Mouse (Mus musculus): ENCODE results near the gene Uvrag.

The Uvrag gene

GRCm38 (mm10) chr7:98881887-98882286 lies 259.1 kb downstream of the Uvrag start:
- no peak for DNase-seq (ENCODE audit: low read depth)

GRCm38 (mm10) chr7:98879176-98879575 lies 261.8 kb downstream of the Uvrag start:
- no peak for DNase-seq (ENCODE audit: low read depth)

- DNase-seq (ENCODE audit: low read depth) = no peak
Measured at GRCm38 (mm10) chr7:98876119-98876518, 264.8 kb downstream of the Uvrag start.

DNA sequence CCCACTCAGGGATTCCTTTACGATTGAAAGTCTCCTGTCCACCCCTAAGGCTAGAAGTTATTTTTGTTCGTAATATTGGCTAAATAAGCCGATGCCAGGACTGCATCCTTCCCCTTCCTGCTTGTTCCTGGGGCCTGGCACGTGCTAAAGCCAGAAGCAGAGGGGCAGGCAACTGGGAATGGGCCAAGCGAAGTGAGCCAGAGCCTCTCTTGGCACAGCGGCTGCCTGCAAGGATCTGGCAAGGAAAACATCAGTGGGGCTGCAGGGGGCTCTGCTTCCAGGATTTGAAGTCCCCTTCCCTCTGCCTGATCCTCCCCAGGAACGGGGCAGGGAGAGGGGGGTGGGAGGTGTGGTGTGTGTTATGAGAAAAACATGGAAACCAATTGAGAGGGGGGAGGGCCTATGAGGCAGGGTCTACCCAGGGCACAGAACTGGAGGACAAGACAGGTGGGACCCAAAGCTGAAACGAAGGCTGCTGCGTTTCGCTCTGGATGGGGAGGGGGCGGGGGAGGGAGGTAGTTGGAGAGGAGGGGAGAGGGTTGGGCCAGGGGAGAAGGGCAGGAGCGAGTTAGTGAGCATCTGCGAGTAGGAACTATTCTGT lies 265.5 kb downstream of the Uvrag start:
- DNase-seq (ENCODE audit: low read depth) = no peak

GRCm38 (mm10) chr7:98874411-98874951 lies 266.5 kb downstream of the Uvrag start:
- DNase-seq (ENCODE audit: low read depth) = no peak

DNA sequence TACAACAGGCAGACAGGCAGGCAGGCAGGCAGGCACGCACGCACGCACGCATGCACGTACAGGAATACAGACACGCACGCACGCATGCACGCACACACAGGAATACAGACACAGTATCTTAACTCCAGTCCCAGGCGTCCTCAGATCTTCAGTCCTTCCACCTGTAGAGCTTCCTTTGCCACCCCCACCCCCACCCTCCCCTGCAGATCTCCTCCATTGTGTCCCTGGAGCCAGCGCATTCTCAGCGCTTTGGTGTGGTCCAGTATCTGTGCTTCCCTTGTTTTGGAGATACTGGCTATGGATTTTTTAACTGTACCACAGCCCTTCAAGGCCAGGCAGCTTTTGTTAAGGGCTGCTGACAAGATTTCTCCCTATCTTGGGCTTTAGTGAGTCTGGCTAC lies 267.6 kb downstream of the Uvrag start:
- DNase-seq (ENCODE audit: low read depth) = no peak

- no peak for DNase-seq (ENCODE audit: low read depth)
Measured at GRCm38 (mm10) chr7:98871882-98872281, 269.1 kb downstream of the Uvrag start.

GRCm38 (mm10) chr7:98870791-98871190 lies 270.1 kb downstream of the Uvrag start:
- no peak for DNase-seq (ENCODE audit: low read depth)

DNA sequence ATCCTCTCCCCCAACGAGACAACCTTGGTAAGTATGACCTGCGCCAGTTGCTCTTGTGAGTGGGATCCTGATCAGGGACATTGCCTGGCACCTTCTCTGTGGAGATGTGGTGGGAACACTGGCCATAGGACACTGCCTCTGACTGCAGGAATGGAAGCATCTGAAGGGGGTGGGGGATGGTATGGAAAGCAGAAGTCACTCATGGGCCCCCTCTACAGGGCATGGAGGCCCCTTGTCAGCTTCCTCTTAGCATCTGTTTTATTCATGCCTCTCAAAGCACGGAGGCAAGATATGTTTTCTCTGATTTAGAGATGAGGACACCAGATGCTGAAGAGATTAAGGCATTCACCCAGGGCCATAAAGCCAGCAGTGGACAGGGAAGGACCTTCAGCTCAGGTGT lies 271.9 kb downstream of the Uvrag start:
- no peak for DNase-seq (ENCODE audit: low read depth)

GRCm38 (mm10) chr7:98867794-98868150 lies 273.2 kb downstream of the Uvrag start:
- no peak for DNase-seq (ENCODE audit: low read depth)

GRCm38 (mm10) chr7:98867053-98867793 lies 273.7 kb downstream of the Uvrag start:
- DNase-seq (ENCODE audit: low read depth) = no peak

DNA sequence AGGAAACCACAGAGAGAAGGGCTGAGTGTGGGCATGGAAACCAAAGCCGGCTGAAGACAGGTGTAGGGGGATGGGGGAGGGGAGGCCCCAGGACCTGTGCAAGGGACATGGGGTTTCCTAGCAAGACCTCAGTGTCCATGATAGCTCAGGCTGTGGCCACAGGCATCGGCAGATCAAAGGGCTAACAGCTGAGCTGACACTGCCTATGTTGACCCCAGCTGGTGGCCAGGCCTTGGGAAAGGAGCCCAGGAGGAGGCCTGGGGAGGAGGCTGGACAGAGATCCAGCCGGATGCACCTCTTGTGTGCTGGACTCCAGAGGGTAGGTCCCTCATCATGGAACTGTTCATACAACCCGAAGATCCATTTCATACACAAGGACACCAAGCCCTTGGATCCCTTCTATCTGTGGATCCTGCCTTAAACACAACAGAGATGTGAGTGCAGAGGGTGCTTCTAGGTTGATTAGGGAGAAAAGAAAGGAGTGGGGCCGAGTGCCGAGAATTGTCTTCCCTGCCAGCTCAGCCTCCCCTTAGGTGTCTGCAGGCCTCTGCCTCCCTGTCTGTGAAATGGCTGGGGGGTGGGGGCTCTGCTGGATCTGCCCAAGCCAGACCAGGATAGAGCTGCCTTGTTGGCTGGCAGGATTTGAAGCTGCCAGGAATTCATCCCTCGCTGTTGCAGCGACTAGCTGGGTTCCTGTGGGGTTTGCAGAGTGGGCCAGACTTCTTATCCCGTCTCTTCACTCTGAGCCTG lies 276.8 kb downstream of the Uvrag start:
- DNase-seq (ENCODE audit: low read depth) = no peak

- DNase-seq (ENCODE audit: low read depth) = no peak
Measured at GRCm38 (mm10) chr7:98862994-98863393, 277.9 kb downstream of the Uvrag start.

DNA sequence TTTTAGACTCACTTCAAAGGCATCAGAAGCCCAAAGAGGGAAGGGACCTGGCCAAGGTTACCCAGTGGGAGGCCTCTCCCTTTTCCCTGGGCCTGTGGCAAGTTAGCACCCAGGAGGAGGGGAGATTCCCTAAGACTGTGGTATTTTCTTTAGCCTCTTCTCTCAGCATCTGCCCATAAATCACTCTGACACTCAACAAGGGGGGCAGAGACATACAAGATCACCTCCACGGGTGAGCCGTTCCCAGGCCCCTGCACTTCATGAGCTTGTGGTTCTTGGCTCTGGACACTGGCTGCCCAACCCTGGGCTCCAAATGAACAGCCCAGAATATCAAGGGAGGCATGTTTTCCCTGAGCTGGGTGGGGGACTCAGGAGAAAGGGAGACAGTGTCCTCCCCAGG lies 279.9 kb downstream of the Uvrag start:
- DNase-seq (ENCODE audit: low read depth) = no peak

DNA sequence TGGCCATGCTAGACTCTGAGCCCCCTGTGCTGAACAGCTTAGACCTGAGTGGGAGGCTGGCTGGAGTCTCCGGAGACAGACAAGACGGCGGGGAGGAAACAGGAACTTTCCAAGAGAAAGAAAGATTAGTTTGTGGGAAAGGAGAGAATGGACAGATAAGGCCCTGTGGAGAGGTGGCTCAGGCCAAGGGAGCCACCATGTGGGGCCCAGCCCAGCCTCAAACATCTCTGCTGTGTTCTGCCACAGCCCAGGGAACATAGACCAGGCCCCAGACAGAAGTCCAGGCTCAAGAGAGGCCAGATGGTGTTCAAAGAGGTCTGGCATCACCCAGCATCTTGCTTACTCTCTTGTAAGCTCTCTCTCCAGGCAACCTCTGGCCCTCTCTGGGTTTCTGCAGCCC lies 283.8 kb downstream of the Uvrag start:
- DNase-seq (ENCODE audit: low read depth) = no peak

GRCm38 (mm10) chr7:98856128-98856527 lies 284.8 kb downstream of the Uvrag start:
- DNase-seq (ENCODE audit: low read depth) = no peak

- DNase-seq (ENCODE audit: low read depth) = no peak
Measured at GRCm38 (mm10) chr7:98855388-98855787, 285.6 kb downstream of the Uvrag start.

GRCm38 (mm10) chr7:98853806-98854205 lies 287.1 kb downstream of the Uvrag start:
- no peak for DNase-seq (ENCODE audit: low read depth)

DNA sequence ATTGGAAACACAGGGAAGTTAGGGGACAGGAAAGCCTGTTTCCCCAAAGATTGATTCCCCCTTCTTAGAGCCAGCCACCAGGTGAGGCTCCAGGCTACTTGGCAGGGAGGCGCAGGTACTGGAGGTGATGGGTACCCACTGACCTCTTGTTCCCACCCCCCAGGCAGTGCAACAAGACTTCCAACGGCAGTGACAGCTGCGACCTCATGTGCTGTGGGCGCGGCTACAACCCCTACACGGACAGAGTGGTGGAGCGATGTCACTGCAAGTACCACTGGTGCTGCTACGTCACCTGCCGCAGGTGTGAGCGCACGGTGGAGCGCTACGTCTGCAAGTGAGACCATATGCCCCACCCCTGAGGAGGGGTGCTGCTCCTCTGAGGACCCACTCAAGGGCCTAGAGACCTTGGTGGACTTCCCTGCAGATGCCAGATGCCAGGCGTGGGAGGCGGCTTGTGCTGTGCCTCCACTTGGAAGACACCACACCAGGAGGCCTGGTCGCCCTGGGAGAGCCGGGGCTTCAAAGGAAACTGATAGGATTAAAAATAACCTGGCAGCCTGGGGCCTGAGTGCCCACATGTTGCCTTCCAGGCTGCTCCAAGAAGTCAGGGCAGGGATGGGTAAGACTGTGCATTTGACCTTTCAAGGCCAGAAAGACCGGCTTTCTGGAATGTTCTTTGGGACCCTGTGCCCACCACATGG lies 287.8 kb downstream of the Uvrag start:
- DNase-seq (ENCODE audit: low read depth) = no peak

- no peak for DNase-seq (ENCODE audit: low read depth)
Measured at GRCm38 (mm10) chr7:98851220-98851619, 289.7 kb downstream of the Uvrag start.

- DNase-seq (ENCODE audit: low read depth) = no peak
Measured at GRCm38 (mm10) chr7:98850388-98850787, 290.6 kb downstream of the Uvrag start.

DNA sequence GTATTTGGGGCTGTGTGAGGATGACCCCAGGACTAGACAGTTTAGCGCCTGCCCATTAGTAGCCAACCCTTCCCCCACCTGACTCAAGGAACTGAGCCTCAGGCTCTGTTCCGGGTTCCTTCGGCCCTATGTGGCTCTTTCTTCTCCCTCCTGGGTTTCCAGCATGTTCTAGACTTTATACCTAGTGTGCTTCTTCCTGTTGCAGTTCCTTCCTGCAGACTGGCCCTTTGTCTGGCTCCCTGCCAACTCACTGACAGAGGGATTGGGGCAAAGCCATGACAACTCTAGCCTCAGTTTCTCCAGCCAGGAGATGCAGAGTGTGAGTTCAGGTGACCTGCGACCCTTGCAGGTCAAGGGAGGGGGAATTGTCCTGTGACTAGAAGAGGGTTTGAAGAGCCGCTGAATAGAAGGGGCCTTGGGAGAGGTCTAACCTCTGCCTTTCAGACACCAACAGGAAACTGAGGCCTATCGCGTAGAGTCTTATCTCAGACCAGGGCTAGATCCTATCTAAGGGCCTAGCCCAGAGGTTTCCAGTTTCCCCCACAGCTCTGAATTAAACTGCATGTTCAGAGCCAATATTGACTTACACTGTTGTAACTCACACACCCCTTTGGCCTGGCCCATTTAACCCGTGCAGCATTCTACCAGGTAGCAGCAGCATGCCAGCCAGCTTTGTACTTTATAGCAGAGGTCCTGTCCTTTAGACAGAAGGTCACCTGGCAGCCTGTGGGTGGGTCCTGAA lies 291.9 kb downstream of the Uvrag start:
- DNase-seq (ENCODE audit: low read depth) = no peak
